Mouse (Mus musculus) liver, adult 2 months (tissue): ENCODE data around the gene Rbm20. TPM values are rescaled to one million over a fixed set of nuclear protein-coding genes. Genes with fewer than 3 reads are reported as not detected.
A peak's percentile ranks its signal among the peaks of the same experiment; 100 is the strongest.

ENCODE experiments used
- DNase-seq: peaks from one replicate; pipeline ENCODE4 v3.0.0-alpha.2; 2011; ENCODE audit warnings: low read depth, low spot score; ENCODE audit errors: extremely low read depth
- H3K27ac ChIP-seq: fragments of 200-500 bp; replicated peaks from 2 replicates; pipeline ENCODE4 v1.5.1; 2012; ENCODE audit warnings: low read depth, mild to moderate bottlenecking, control low read depth, inconsistent platforms, low read length; ENCODE audit not compliant: insufficient read depth
- H3K27me3 ChIP-seq: fragments of 200-500 bp; 2 replicates; pipeline ENCODE4 v1.6.1; 2012; ENCODE audit warnings: mild to moderate bottlenecking, moderate library complexity, low read length, inconsistent platforms; ENCODE audit not compliant: control insufficient read depth, insufficient read depth
- H3K36me3 ChIP-seq: fragments of 200-500 bp; 2 replicates; pipeline ENCODE4 v1.6.1; 2012; ENCODE audit warnings: low read length, inconsistent platforms; ENCODE audit not compliant: control insufficient read depth, insufficient read depth
- H3K4me1 ChIP-seq: fragments of 200-500 bp; 2 replicates; pipeline ENCODE4 v1.6.1; 2011; ENCODE audit warnings: low read length; ENCODE audit not compliant: control insufficient read depth, insufficient read depth
- H3K4me3 ChIP-seq: fragments of 200-500 bp; 2 replicates; pipeline ENCODE4 v1.5.1; 2011; ENCODE audit warnings: low read depth, mild to moderate bottlenecking, control low read depth, low read length, moderate library complexity; ENCODE audit not compliant: insufficient read depth
- H3K79me2 ChIP-seq: fragments of 200-500 bp; 2 replicates; pipeline ENCODE4 v1.6.1; 2012; ENCODE audit warnings: inconsistent platforms, mild to moderate bottlenecking, low read length, moderate library complexity; ENCODE audit not compliant: control insufficient read depth, insufficient read depth
- H3K9ac ChIP-seq: fragments of 200-500 bp; 2 replicates; pipeline ENCODE4 v1.6.1; 2012; ENCODE audit warnings: low read depth, mild to moderate bottlenecking, control low read depth, inconsistent platforms, low read length
- CTCF ChIP-seq: fragments of 200-500 bp; IDR thresholded peaks from 2 replicates; pipeline ENCODE4 v1.5.1; 2011; ENCODE audit warnings: low read depth, low read length, control low read depth
- POLR2A ChIP-seq: fragments of 200-500 bp; IDR thresholded peaks from 2 replicates; pipeline ENCODE4 v1.6.1; 2011; ENCODE audit warnings: low read length, control low read depth; ENCODE audit not compliant: insufficient read depth; ENCODE audit errors: extremely low read depth
- WGBS: fragments of 180-500 bp; shearing (Covaris S2); methylation state at CpG from one replicate; pipeline ENCODE4 v1.1.7; 2018; 5-methylcytosine and 5-hydroxymethylcytosine counted together
- polyA plus RNA-seq: library from polyadenylated mRNA; depleted of rRNA; stranded (reverse); fragments of >200 nt; gene quantifications from 2 replicates; pipeline ENCODE4 v1.2.3, GENCODE M21; 2012
- total RNA-seq: library from RNA; depleted of rRNA; stranded (reverse); fragments of >200 nt; gene quantifications from 2 replicates; pipeline ENCODE4 v1.2.3, GENCODE M21; 2014

Gene Rbm20
- total and polyA plus RNA-seq, 2 experiments: 0.31 to 1.8 TPM

GRCm38 (mm10) chr19:53869427-53870385, 192.6 kb downstream of the Rbm20 start:
- H3K9ac ChIP-seq: no peak overlapping the region
- H3K27ac ChIP-seq: no peak overlapping the region
- H3K4me3 ChIP-seq: no peak overlapping the region
- TF ChIP-seq CTCF: no peak
- H3K36me3 ChIP-seq: no peaks in the 10 kb centered on the region
- no peak for DNase-seq
- no peaks in the 10 kb centered on the region for H3K27me3 ChIP-seq
- no peaks in the 10 kb centered on the region; the same call in 1 of the 2 replicates for H3K4me1 ChIP-seq
- H3K79me2 ChIP-seq: no peaks in the 10 kb centered on the region
- WGBS: 73% methylated on average over 4 of the region's 4 CpGs

GRCm38 (mm10) chr19:53870568-53870967, 193.5 kb downstream of the Rbm20 start:
- TF ChIP-seq POLR2A (no peak), CTCF (peak; percentile 41)
- Histone ChIP-seq H3K9ac (no peak overlapping the region), H3K27me3 (no peaks in the 10 kb centered on the region), H3K4me1 (no peaks in the 10 kb centered on the region; the same call in 1 of the 2 replicates), H3K27ac (no peak overlapping the region), H3K4me3 (no peak overlapping the region), H3K79me2 (no peaks in the 10 kb centered on the region), H3K36me3 (no peaks in the 10 kb centered on the region)
- no peak for DNase-seq
- WGBS: 76% methylated on average over 2 of the region's 2 CpGs

- Histone ChIP-seq H3K36me3 (no peaks in the 10 kb centered on the region), H3K27me3 (no peaks in the 10 kb centered on the region), H3K27ac (no peak overlapping the region), H3K79me2 (no peaks in the 10 kb centered on the region), H3K4me1 (no peaks in the 10 kb centered on the region; the same call in 1 of the 2 replicates), H3K9ac (no peak overlapping the region), H3K4me3 (no peak overlapping the region)
- TF ChIP-seq POLR2A: no peak
- no peak for TF ChIP-seq CTCF
- 88% methylated on average over 6 of the region's 6 CpGs for WGBS
- no peak for DNase-seq
Measured at GRCm38 (mm10) chr19:53871502-53871901, 194.4 kb downstream of the Rbm20 start.

- Histone ChIP-seq H3K4me3 (no peak overlapping the region), H3K4me1 (no peaks in the 10 kb centered on the region; the same call in 1 of the 2 replicates), H3K27ac (no peak overlapping the region), H3K9ac (no peak overlapping the region), H3K79me2 (no peaks in the 10 kb centered on the region), H3K27me3 (no peaks in the 10 kb centered on the region), H3K36me3 (no peaks in the 10 kb centered on the region)
- WGBS: 79% methylated on average over 6 of the region's 6 CpGs
- no peak for TF ChIP-seq POLR2A
- no peak for TF ChIP-seq CTCF
- DNase-seq: no peak
Measured at GRCm38 (mm10) chr19:53872994-53873713, 196.0 kb downstream of the Rbm20 start.

GRCm38 (mm10) chr19:53875246-53875645, 198.1 kb downstream of the Rbm20 start:
- Histone ChIP-seq H3K79me2 (no peaks in the 10 kb centered on the region), H3K4me3 (no peak overlapping the region), H3K4me1 (no peaks in the 10 kb centered on the region; the same call in 1 of the 2 replicates), H3K36me3 (no peaks in the 10 kb centered on the region), H3K27me3 (no peaks in the 10 kb centered on the region), H3K27ac (no peak overlapping the region), H3K9ac (no peak overlapping the region)
- no peak for DNase-seq
- 84% methylated on average over 6 of the region's 6 CpGs for WGBS
- no peak for TF ChIP-seq CTCF
- TF ChIP-seq POLR2A: no peak

GRCm38 (mm10) chr19:53877779-53878178, 200.7 kb downstream of the Rbm20 start:
- Histone ChIP-seq H3K27me3 (no peaks in the 10 kb centered on the region), H3K4me1 (no peaks in the 10 kb centered on the region; the same call in 1 of the 2 replicates), H3K9ac (no peak overlapping the region), H3K36me3 (no peaks in the 10 kb centered on the region), H3K4me3 (no peak overlapping the region), H3K27ac (no peak overlapping the region), H3K79me2 (no peaks in the 10 kb centered on the region)
- 91% methylated on average over 1 of the region's 1 CpGs for WGBS
- no peak for DNase-seq
- TF ChIP-seq POLR2A (no peak), CTCF (no peak)
